Mouse (Mus musculus) liver (tissue): ENCODE measurements around the gene Smc4.
A peak's percentile ranks its signal among the peaks of the same experiment; 100 is the strongest.
"Not testable (repeated sequence)": the region's sequence is repeated elsewhere in the genome, so short reads cannot be mapped to it uniquely, and the experiment has no call there.

Experiments
- DNase-seq: peaks from one replicate; pipeline ENCODE4 v3.0.0-alpha.2; 2020; ENCODE audit warnings: mixed read lengths

The Smc4 gene

GRCm38 (mm10) chr3:69018635-69019034 lies 14.1 kb downstream of the Smc4 start:
- not testable (repeated sequence) for DNase-seq

GRCm38 (mm10) chr3:69020285-69020684 lies 15.7 kb downstream of the Smc4 start:
- DNase-seq = no peak

GRCm38 (mm10) chr3:69020764-69021163 lies 16.2 kb downstream of the Smc4 start:
- DNase-seq = no peak

- no peak for DNase-seq
Measured at GRCm38 (mm10) chr3:69026133-69026783, 21.7 kb downstream of the Smc4 start.

GRCm38 (mm10) chr3:69040105-69040504 lies 35.6 kb downstream of the Smc4 start:
- no peak for DNase-seq

- DNase-seq = no peak
Measured at GRCm38 (mm10) chr3:69041298-69041697, 36.8 kb downstream of the Smc4 start.

- no peak for DNase-seq
Measured at GRCm38 (mm10) chr3:69044167-69044591, 39.6 kb downstream of the Smc4 start.

- peak; percentile 95 for DNase-seq
Measured at GRCm38 (mm10) chr3:69044645-69045399, 40.3 kb downstream of the Smc4 start, which contains the start of gene Trim59. Gene Trim59, minus strand, starts transcription at chr3:69044755.

GRCm38 (mm10) chr3:69045400-69045703 lies 40.8 kb downstream of the Smc4 start:
- no peak for DNase-seq

- DNase-seq = peak; percentile 39
Measured at GRCm38 (mm10) chr3:69045750-69046149, 41.2 kb downstream of the Smc4 start.

- DNase-seq = peak; percentile 68
Measured at GRCm38 (mm10) chr3:69046509-69046908, 42.0 kb downstream of the Smc4 start.

- no peak for DNase-seq
Measured at GRCm38 (mm10) chr3:69047684-69048083, 43.1 kb downstream of the Smc4 start.

- no peak for DNase-seq
Measured at GRCm38 (mm10) chr3:69049011-69049410, 44.5 kb downstream of the Smc4 start.

GRCm38 (mm10) chr3:69051894-69052293 lies 47.4 kb downstream of the Smc4 start:
- DNase-seq = no peak

GRCm38 (mm10) chr3:69054760-69055432 lies 50.4 kb downstream of the Smc4 start:
- DNase-seq = peak; percentile 94

- DNase-seq = no peak
Measured at GRCm38 (mm10) chr3:69055871-69056270, 51.3 kb downstream of the Smc4 start.

GRCm38 (mm10) chr3:69060672-69061071 lies 56.1 kb downstream of the Smc4 start:
- peak; percentile 18 for DNase-seq

- DNase-seq = no peak
Measured at GRCm38 (mm10) chr3:69062764-69063163, 58.2 kb downstream of the Smc4 start.

GRCm38 (mm10) chr3:69064005-69064404 lies 59.5 kb downstream of the Smc4 start:
- no peak for DNase-seq
